Mouse (Mus musculus) stomach, embryonic 14.5 days (tissue): ENCODE measurements around the gene Birc2. TPM values are rescaled to one million over a fixed set of nuclear protein-coding genes. Genes with fewer than 3 reads are reported as not detected.

Experiments used
- ATAC-seq: fragments of 200-750 bp; cut with Nextera tagmentation; 2 replicates; pipeline ENCODE4 v1.8.0; 2017; ENCODE audit warnings: low read depth, moderate TSS enrichment; ENCODE audit not compliant: insufficient number of reproducible peaks, insufficient read depth, low FRiP score
- H3K27ac ChIP-seq: fragments of 300-500 bp; sonication (generic); 2 replicates; pipeline ENCODE4 v1.5.1; 2014; ENCODE audit warnings: mild to moderate bottlenecking, low read length, moderate library complexity, mixed read lengths
- H3K27me3 ChIP-seq: fragments of 300-500 bp; sonication (generic); 2 replicates; pipeline ENCODE4 v1.6.1; 2014; ENCODE audit warnings: low read length, control low read depth, mixed read lengths; ENCODE audit not compliant: control insufficient read depth, insufficient read depth
- H3K36me3 ChIP-seq: fragments of 300-500 bp; sonication (generic); 2 replicates; pipeline ENCODE4 v1.6.1; 2014; ENCODE audit warnings: mild to moderate bottlenecking, control low read depth, low read length, moderate library complexity, mixed read lengths; ENCODE audit not compliant: control insufficient read depth, insufficient read depth
- H3K4me1 ChIP-seq: fragments of 300-500 bp; sonication (generic); 2 replicates; pipeline ENCODE4 v1.6.1; 2014; ENCODE audit warnings: low read length, control low read depth, mixed read lengths; ENCODE audit not compliant: control insufficient read depth, insufficient read depth
- H3K4me2 ChIP-seq: fragments of 300-500 bp; sonication (generic); replicated peaks from 2 replicates; pipeline ENCODE4 v1.6.1; 2014; ENCODE audit warnings: low read depth, low read length, control low read depth
- H3K4me3 ChIP-seq: fragments of 300-500 bp; sonication (generic); 2 replicates; pipeline ENCODE4 v1.5.1; 2014; ENCODE audit warnings: low read depth, low read length, control low read depth
- H3K9ac ChIP-seq: fragments of 300-500 bp; sonication (generic); replicated peaks from 2 replicates; pipeline ENCODE4 v1.6.1; 2014; ENCODE audit warnings: low read depth, mild to moderate bottlenecking, control low read depth, low read length, moderate library complexity, mixed read lengths
- H3K9me3 ChIP-seq: fragments of 300-500 bp; sonication (generic); 2 replicates; pipeline ENCODE4 v1.6.1; 2016; ENCODE audit warnings: low read depth, low read length, control low read depth; ENCODE audit not compliant: control insufficient read depth
- WGBS: fragments of 180-500 bp; shearing (Covaris S2); extraction: QIAGEN DNeasy Blood & Tissue Kit; methylation state at CpG from one replicate; pipeline ENCODE4 v1.1.7; 2014; 5-methylcytosine and 5-hydroxymethylcytosine counted together
- polyA plus RNA-seq: library from polyadenylated mRNA; unstranded; fragments of >200 nt; fragmentation: Nextera tagmentation; extraction: Ambion mirVana; gene quantifications from 2 replicates; pipeline ENCODE4 v1.2.1, GENCODE M21; 2014

Birc2 gene
- polyA plus RNA-seq, 1 experiment from 2014 or later, result 50.3 TPM

DNA sequence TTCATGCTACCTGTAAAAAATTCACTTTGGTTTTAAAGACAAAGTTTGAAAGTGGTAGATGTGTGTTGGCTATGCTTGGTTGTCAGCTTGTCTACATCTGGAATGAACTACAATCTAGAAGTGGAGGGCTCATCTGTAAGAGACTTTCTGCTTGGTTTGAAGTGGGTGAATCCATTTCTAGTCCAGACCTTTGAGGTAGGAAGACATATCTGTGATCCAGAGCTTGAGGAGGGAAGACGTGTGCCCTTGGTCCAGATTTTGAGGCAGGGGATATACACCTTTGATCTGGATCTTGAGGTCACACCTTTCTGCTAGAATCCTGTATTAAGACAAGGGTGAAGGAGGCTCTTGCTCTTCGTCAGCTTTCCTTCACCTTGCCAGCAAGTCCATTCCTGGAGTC, 39.3 kb downstream of the Birc2 start:
- Histone ChIP-seq H3K9ac (no peak overlapping the region), H3K27ac (no peak overlapping the region), H3K9me3 (no peaks in the 10 kb centered on the region), H3K27me3 (no peaks in the 10 kb centered on the region), H3K4me2 (no peak overlapping the region), H3K4me1 (no peaks in the 10 kb centered on the region), H3K36me3 (peaks cover 5% of the 10 kb centered on the region), H3K4me3 (no peak overlapping the region)
- WGBS, result 89% methylated on average over 2 of the region's 2 CpGs
- no peak for ATAC-seq

DNA sequence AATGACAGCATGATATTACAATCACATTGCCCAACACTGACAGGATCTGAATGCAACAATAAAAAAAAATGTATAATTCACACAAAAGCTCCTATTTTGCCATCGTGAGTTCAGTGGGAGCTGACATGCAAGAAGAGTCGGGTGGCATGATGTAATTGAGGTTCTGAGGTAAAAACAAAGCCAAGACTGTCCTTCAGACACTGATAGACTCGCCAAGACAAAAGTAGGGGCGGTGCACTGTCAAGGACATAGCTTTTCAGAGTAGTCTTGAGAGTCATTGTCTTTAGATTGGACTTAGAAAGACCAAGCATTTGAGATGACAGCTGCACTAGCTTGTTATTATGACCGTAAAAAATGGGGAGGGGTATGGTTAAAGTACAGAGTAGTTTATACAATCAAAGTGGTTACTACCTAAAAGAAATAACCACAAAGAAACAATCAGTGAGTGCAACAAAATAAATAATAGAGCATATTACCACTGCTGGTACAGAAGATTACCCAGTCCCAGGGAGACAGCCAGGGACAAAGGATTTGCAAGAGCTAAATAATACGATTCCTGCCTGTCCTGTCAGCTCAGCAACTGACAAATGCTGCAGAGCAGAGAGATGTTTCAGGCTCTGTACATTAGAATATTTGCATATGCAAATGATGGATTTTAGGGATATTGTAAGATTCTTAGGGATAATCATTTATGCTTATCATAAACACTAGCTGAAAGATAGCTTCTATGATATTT, 40.6 kb downstream of the Birc2 start:
- H3K9ac ChIP-seq, result no peak overlapping the region
- H3K36me3 ChIP-seq, result peaks cover 14% of the 10 kb centered on the region
- H3K4me1 ChIP-seq, result no peaks in the 10 kb centered on the region
- no peaks in the 10 kb centered on the region for H3K27me3 ChIP-seq
- no peak overlapping the region for H3K4me3 ChIP-seq
- WGBS, result 73% methylated on average over 6 of the region's 6 CpGs
- no peak for ATAC-seq
- H3K4me2 ChIP-seq, result no peak overlapping the region
- no peaks in the 10 kb centered on the region for H3K9me3 ChIP-seq
- no peak overlapping the region for H3K27ac ChIP-seq

DNA sequence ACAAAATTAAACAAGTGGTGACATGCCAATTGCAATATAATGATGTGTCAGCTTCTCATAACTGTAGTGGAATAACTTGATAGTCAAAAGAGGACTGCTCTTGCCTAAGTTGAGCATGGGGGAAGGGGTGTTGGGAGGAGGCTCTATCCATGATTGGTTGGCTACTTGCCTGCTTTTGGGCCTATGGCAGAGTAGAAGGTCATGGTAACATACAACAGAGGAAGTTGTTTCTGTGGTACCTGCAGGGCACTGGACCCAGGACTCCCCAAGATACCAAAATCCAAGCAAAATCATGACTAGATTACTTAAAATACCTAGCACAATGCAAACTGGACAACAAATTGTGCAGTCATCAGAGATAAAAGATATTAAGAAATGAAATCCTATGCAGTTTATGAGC, 41.3 kb downstream of the Birc2 start:
- no peak overlapping the region for H3K9ac ChIP-seq
- no peaks in the 10 kb centered on the region for H3K4me1 ChIP-seq
- H3K36me3 ChIP-seq, result peaks cover 20% of the 10 kb centered on the region
- H3K4me2 ChIP-seq, result no peak overlapping the region
- no peaks in the 10 kb centered on the region for H3K27me3 ChIP-seq
- H3K9me3 ChIP-seq, result no peaks in the 10 kb centered on the region
- H3K27ac ChIP-seq, result no peak overlapping the region
- ATAC-seq, result no peak
- no peak overlapping the region for H3K4me3 ChIP-seq

DNA sequence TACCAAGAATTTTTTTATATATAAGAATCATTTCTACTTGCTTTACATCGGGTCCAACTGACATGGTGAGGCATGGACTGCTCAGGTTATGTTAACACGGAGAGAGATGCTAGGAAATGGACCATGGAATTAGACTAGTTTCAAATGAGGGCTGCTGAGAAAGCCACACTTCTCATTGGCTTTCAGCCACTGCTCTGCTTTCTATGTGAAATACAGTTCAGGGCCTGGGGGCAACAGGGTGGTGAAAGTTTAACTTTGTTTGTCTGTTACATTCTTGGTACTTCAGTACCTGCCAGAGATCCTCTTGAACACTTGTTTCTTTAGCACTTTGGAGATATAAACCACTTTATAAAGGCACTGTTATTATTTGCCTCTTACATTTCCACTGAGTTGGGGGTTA, 43.3 kb downstream of the Birc2 start:
- 90% methylated on average over 2 of the region's 2 CpGs for WGBS
- Histone ChIP-seq H3K36me3 (peaks cover 20% of the 10 kb centered on the region), H3K4me2 (no peak overlapping the region), H3K27me3 (no peaks in the 10 kb centered on the region), H3K4me3 (no peak overlapping the region), H3K9me3 (no peaks in the 10 kb centered on the region), H3K27ac (no peak overlapping the region), H3K4me1 (0 out of 2 replicates have a peak, but pooled peaks cover 3% of the 10 kb centered on the region), H3K9ac (no peak overlapping the region)
- no peak for ATAC-seq

DNA sequence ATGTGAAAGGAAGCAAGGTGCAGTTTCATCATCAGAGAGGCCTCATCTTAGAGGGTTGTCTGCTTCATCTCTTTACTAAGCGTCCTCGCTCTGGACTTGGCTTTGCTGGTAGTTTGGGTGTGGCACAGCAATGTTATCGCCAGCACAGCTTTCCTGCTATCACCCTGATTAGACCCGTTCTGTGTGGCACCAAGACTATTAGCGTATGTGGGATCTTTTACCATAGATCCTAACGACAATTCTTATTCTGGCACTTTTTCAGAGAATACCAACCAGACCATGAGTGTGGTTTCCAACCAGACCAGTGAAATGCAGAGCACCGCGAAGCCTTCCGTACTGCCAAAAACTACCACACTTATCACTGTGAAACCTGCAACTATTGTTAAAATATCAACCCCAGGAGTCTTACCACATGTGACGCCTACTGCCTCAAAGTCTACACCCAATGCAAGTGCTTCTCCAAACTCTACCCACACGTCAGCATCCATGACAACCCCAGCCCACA, 46.2 kb downstream of the Birc2 start:
- Histone ChIP-seq H3K27ac (no peak overlapping the region), H3K4me3 (no peak overlapping the region), H3K36me3 (peaks cover 20% of the 10 kb centered on the region), H3K4me1 (0 out of 2 replicates have a peak, but pooled peaks cover 3% of the 10 kb centered on the region), H3K9me3 (no peaks in the 10 kb centered on the region), H3K4me2 (no peak overlapping the region), H3K27me3 (no peaks in the 10 kb centered on the region), H3K9ac (no peak overlapping the region)
- ATAC-seq, result no peak
- WGBS, result 86% methylated on average over 11 of the region's 11 CpGs

DNA sequence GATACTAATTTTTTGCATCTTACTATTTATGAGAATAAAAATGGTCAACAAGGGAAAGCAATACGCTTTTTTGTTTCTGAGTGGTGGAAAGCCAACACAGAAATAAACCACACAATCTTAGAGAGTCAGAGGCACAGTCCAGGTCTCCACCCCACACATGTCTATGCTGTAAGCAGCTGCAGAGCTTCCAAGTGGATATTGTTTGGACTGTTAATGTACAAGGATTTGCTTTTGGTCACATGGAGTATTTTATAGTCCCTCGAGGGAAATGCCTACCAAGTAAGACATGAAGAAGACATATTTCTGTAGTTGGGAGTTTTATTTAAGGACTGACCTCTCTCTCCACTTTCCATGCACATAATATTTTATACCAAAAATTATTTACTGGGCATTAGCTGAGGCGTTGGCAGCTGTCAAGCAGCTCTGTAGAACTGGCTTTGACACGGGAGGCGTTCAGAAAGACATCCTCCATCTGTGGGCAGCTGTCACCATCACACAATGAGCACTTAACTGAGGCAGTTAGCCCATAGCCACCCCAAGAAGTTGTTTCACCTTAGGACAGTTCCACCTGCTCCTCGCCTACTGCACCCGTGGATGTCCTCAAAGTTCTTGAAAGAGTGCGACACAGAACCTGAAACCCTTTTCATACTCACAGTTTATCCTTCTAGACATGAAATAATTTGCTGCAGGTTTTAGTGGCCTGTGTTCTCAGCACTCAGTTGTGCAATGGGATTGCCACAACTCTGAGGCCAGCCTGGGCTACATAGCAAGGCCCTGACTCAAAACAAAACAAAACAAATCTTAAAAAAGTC, 46.9 kb downstream of the Birc2 start:
- Histone ChIP-seq H3K4me3 (no peak overlapping the region), H3K27ac (no peak overlapping the region), H3K4me2 (no peak overlapping the region), H3K9ac (no peak overlapping the region), H3K36me3 (peaks cover 20% of the 10 kb centered on the region), H3K4me1 (0 out of 2 replicates have a peak, but pooled peaks cover 3% of the 10 kb centered on the region), H3K27me3 (no peaks in the 10 kb centered on the region), H3K9me3 (no peaks in the 10 kb centered on the region)
- no peak for ATAC-seq
- 74% methylated on average over 8 of the region's 8 CpGs for WGBS

DNA sequence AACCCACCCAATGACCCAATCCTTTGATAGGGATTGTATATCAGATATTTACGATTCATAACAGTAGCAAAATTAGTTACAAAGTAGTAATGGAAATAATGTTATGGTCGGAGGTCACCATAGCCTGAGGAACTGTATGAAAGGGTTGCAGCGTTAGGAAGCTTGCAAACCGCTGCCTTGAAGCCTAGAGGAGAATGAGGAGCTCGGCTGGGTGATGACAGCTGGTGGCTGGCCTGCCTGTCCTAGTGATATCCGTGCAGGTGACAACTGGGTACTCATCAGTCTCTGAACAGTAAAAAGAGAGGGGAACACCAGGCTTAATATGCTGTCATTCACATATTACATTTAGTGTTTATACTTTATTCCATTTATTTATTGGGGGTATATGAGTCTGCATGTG, 48.5 kb downstream of the Birc2 start:
- no peak for ATAC-seq
- H3K9me3 ChIP-seq, result no peaks in the 10 kb centered on the region
- 88% methylated on average over 6 of the region's 6 CpGs for WGBS
- no peak overlapping the region for H3K27ac ChIP-seq
- no peak overlapping the region for H3K4me3 ChIP-seq
- H3K4me2 ChIP-seq, result no peak overlapping the region
- H3K4me1 ChIP-seq, result 0 out of 2 replicates have a peak, but pooled peaks cover 3% of the 10 kb centered on the region
- H3K36me3 ChIP-seq, result peaks cover 15% of the 10 kb centered on the region
- no peak overlapping the region for H3K9ac ChIP-seq
- H3K27me3 ChIP-seq, result no peaks in the 10 kb centered on the region

DNA sequence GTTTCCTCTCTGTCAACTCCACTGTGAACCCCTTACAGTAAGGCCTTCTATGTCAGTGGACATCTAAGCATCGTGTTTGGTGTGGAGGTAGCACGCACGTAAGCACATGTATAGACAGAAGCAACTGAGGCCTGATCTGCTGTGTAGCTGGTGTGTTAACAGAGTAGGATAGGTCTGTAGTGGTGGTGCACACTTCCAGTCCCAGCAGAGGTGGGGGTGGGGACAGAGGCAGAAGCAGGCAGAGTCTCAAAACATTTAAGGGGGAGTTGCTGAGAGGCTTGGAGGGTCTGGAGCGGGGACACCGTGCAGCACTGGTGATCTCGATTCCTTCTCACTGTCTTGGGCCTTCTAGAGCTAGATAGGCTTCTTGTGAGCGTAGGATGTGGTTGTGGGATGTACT, 50.8 kb downstream of the Birc2 start:
- ATAC-seq, result no peak
- H3K9me3 ChIP-seq, result no peaks in the 10 kb centered on the region
- WGBS, result 93% methylated on average over 7 of the region's 7 CpGs
- no peak overlapping the region for H3K4me3 ChIP-seq
- no peak overlapping the region for H3K9ac ChIP-seq
- H3K36me3 ChIP-seq, result peaks cover 9% of the 10 kb centered on the region
- no peak overlapping the region for H3K4me2 ChIP-seq
- no peaks in the 10 kb centered on the region for H3K27me3 ChIP-seq
- 0 out of 2 replicates have a peak, but pooled peaks cover 3% of the 10 kb centered on the region for H3K4me1 ChIP-seq
- no peak overlapping the region for H3K27ac ChIP-seq
